Mouse (Mus musculus) kidney, adult 2 months (tissue): ENCODE measurements at regions not wholly inside any gene's neighbourhood (a gene's known extent, or its start where the extent isn't known, plus 50 kb on each side); places are given as distances from the start of the nearest gene placed in this dataset.

ENCODE experiments used
- CTCF ChIP-seq: fragments of 200-500 bp; conservative IDR thresholded peaks from 2 replicates; pipeline ENCODE4 v1.5.1; 2011; ENCODE audit warnings: low read depth, mild to moderate bottlenecking, control low read depth, low read length, moderate library complexity, mixed read lengths; ENCODE audit not compliant: insufficient read depth, insufficient read length
- POLR2A ChIP-seq: fragments of 200-500 bp; IDR thresholded peaks from one replicate; pipeline ENCODE4 v1.6.1; 2011; ENCODE audit warnings: low read depth, low read length, control low read depth

GRCm38 (mm10) chr15:10035561-10035960 lies 141.5 kb upstream of the Prlr start:
- TF ChIP-seq CTCF (no peak), POLR2A (no peak)
